Mouse (Mus musculus) liver, embryonic 11.5 days (tissue): ENCODE results near the gene Micu1. TPM values are rescaled to one million over a fixed set of nuclear protein-coding genes. Genes with fewer than 3 reads are reported as not detected.

Experiments used
- ATAC-seq: fragments of 200-750 bp; cut with Nextera tagmentation; replicated peaks from 2 replicates; pipeline ENCODE4 v1.8.0; 2017; ENCODE audit warnings: moderate number of reproducible peaks, mild to moderate bottlenecking, moderate TSS enrichment, moderate library complexity; ENCODE audit not compliant: low FRiP score
- DNase-seq: peaks from one replicate; pipeline ENCODE4 v3.0.0-alpha.2; 2017; ENCODE audit warnings: low spot score
- H3K27ac ChIP-seq: fragments of 300-500 bp; sonication (generic); 2 replicates; pipeline ENCODE4 v1.5.1; 2014; ENCODE audit warnings: mild to moderate bottlenecking, low read depth, low read length, control low read depth
- H3K27me3 ChIP-seq: fragments of 300-500 bp; sonication (generic); replicated peaks from 2 replicates; pipeline ENCODE4 v1.6.1; 2014; ENCODE audit warnings: low read length, mixed read lengths; ENCODE audit not compliant: control insufficient read depth, insufficient read depth
- H3K36me3 ChIP-seq: fragments of 300-500 bp; sonication (generic); 2 replicates; pipeline ENCODE4 v1.6.1; 2014; ENCODE audit warnings: mild to moderate bottlenecking, low read length, moderate library complexity, mixed read lengths; ENCODE audit not compliant: control insufficient read depth, insufficient read depth
- H3K4me1 ChIP-seq: fragments of 300-500 bp; sonication (generic); replicated peaks from 2 replicates; pipeline ENCODE4 v1.6.1; 2014; ENCODE audit warnings: low read length, mixed read lengths; ENCODE audit not compliant: control insufficient read depth, insufficient read depth
- H3K4me2 ChIP-seq: fragments of 300-500 bp; sonication (generic); 2 replicates; pipeline ENCODE4 v1.6.1; 2014; ENCODE audit warnings: mild to moderate bottlenecking, control low read depth, moderate library complexity
- H3K4me3 ChIP-seq: fragments of 300-500 bp; sonication (generic); 2 replicates; pipeline ENCODE4 v1.5.1; 2014; ENCODE audit warnings: low read depth, low read length, control low read depth
- H3K9ac ChIP-seq: fragments of 300-500 bp; sonication (generic); 2 replicates; pipeline ENCODE4 v1.6.1; 2014; ENCODE audit warnings: low read depth, low read length, control low read depth
- H3K9me3 ChIP-seq: fragments of 300-500 bp; sonication (generic); 2 replicates; pipeline ENCODE4 v1.6.1; 2016; ENCODE audit warnings: low read length, inconsistent platforms, mixed read lengths; ENCODE audit not compliant: control insufficient read depth
- WGBS: fragments of 180-500 bp; shearing (Covaris S2); extraction: QIAGEN DNeasy Blood & Tissue Kit; methylation state at CpG from one replicate; pipeline ENCODE4 v1.1.7; 2014; 5-methylcytosine and 5-hydroxymethylcytosine counted together
- polyA plus RNA-seq: library from polyadenylated mRNA; unstranded; fragments of >200 nt; fragmentation: Nextera tagmentation; extraction: Ambion mirVana; gene quantifications from 2 replicates; pipeline ENCODE4 v1.2.1, GENCODE M21; 2014

Micu1 gene
- polyA plus RNA-seq, 1 experiment from 2014 or later, result 40.8 TPM

DNA sequence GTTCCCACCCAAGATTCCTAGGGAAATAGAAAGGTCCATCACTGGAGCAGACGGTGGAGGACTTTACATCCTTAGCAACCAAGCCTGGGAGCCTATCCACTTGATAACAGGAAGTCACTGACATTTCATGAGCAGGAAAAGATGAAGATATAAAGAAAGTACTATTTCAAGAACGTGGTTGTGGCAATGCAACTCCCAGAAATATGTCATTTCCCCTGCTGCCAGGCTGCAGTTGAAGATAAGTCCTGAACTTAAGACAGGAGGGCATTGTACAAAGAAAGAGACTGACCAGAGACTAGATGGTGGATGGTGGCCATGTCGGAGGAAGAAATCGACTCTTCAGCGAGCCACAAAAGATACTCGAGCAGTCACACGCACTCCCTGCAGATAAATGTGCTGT lies 129.7 kb downstream of the Micu1 start:
- Histone ChIP-seq H3K36me3 (peaks cover 11% of the 10 kb centered on the region), H3K27me3 (no peaks in the 10 kb centered on the region), H3K9ac (no peak overlapping the region), H3K9me3 (no peaks in the 10 kb centered on the region), H3K27ac (0 out of 2 replicates have a peak overlapping the region, but pooled peaks have one; percentile 16), H3K4me1 (no peaks in the 10 kb centered on the region), H3K4me2 (no peak overlapping the region; the same call in 1 of the 2 replicates), H3K4me3 (no peak overlapping the region)
- DNase-seq, result no peak
- peak; percentile 43 for ATAC-seq
- WGBS, result 47% methylated on average over 7 of the region's 7 CpGs

DNA sequence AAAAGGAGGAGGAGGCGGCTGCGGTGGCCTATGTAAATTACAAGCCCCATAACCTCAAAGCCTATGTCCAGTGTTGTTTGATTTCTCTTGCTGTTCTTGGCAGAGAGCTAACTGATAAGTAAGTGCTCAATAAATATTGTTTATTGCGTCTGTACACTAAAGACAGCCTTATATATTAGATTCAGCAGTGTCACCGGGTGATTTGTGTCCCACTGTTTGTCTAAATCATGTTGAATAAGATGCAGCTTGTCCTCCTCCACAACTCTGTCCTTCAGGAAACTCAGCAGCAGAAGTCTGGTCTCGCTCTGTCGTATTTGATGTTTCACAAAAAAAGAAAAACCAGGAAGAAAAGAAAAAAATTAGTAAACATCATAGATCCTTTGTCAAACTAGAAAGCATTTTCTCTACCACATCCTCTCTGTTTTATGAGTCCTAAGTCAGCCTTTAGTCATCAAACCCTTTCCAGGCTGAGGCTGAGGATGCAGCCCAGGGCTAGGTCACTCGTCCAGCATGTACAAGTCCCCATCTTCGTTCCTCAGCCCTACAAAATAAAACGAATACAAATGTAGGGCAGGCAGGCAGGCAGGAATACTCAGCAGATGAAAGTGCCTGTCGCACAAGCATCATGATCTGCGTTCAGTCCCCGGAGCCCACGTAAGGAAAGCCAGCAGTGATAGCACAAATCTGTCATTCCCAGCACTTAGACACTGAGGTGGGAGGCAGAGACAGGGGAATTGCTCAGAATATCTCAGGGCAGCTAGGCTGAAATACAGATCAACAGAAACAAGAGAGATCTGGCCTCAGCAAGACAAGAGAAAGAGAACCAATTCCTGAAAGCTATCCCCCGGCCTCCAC lies 133.3 kb downstream of the Micu1 start:
- Histone ChIP-seq H3K9me3 (no peaks in the 10 kb centered on the region), H3K36me3 (no peaks in the 10 kb centered on the region), H3K27me3 (no peaks in the 10 kb centered on the region), H3K4me2 (no peak overlapping the region), H3K9ac (no peak overlapping the region), H3K4me3 (no peak overlapping the region), H3K4me1 (no peaks in the 10 kb centered on the region), H3K27ac (no peak overlapping the region)
- DNase-seq, result no peak
- no peak for ATAC-seq
- 84% methylated on average over 14 of the region's 14 CpGs for WGBS

DNA sequence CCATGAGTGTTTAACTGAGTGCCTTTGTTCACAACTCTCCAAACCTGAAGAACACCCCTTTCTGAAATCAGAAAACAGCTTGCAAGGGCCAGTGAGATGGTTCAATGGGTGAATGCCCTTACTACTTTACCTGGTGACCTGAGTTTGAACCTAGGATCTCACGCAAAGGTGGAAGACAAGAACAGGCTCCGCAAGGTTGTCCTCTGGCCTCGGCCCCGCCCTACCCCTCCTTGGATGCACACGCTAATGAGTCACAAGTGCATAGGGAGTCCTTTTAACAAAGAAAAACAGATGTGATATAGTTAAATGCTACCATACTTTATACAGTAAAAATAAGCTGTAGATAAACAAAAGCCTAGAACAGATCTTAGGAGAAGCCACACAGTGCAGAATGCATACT lies 135.2 kb downstream of the Micu1 start:
- Histone ChIP-seq H3K27ac (no peak overlapping the region), H3K36me3 (no peaks in the 10 kb centered on the region), H3K9me3 (no peaks in the 10 kb centered on the region), H3K4me3 (no peak overlapping the region), H3K4me2 (no peak overlapping the region), H3K4me1 (no peaks in the 10 kb centered on the region), H3K27me3 (no peaks in the 10 kb centered on the region), H3K9ac (no peak overlapping the region)
- ATAC-seq (no peak), DNase-seq (no peak)
- 93% methylated on average over 5 of the region's 5 CpGs for whole genome bisulfite sequencing

DNA sequence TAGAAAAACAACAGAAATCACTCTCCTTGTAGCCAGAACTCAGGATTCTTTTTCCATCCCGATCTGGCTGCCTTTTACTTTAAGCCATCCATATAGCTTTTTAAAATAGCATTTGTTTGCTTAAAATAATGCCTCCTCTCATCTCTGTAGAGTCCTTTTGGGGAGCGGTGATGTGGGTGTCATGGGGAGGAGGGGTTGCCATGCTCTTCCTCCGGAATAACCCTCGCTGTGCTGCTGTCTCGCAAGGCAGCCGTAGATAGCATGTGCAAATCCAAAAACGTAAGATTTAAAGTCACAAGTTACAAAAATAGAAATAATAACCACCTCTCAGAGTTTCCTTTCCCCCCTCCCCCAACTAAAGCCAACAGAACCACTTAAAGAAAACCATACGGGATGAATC lies 139.2 kb downstream of the Micu1 start:
- Histone ChIP-seq H3K9me3 (no peaks in the 10 kb centered on the region), H3K4me3 (no peak overlapping the region), H3K27ac (no peak overlapping the region), H3K9ac (no peak overlapping the region), H3K4me2 (no peak overlapping the region), H3K27me3 (no peaks in the 10 kb centered on the region), H3K4me1 (no peaks in the 10 kb centered on the region), H3K36me3 (no peaks in the 10 kb centered on the region)
- ATAC-seq (no peak), DNase-seq (no peak)
- WGBS, result 91% methylated on average over 8 of the region's 8 CpGs

DNA sequence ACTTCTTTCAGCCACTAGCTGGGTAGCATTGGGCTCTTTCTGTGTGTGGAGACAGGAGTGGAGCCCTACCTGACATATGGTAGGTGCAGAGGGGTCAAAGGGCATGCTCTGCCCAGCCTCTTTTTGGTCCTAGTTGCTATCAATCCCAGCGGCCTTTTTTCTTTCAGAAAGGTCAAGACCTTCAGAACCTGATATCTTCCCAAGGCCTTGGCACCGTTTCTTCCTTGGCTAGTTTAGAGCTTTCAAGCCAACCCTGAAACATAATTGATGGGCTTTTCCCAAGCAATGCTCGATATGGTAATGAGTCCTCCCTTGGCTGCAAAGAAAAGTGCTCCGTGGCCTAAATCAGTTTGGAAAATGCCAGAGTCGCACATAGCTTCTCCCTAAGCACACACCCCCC lies 140.8 kb downstream of the Micu1 start:
- no peak overlapping the region for H3K9ac ChIP-seq
- 58% methylated on average over 5 of the region's 5 CpGs for WGBS
- H3K27ac ChIP-seq, result no peak overlapping the region
- H3K9me3 ChIP-seq, result no peaks in the 10 kb centered on the region
- H3K4me3 ChIP-seq, result no peak overlapping the region
- H3K36me3 ChIP-seq, result no peaks in the 10 kb centered on the region
- no peaks in the 10 kb centered on the region for H3K4me1 ChIP-seq
- no peak for ATAC-seq
- no peaks in the 10 kb centered on the region for H3K27me3 ChIP-seq
- no peak overlapping the region for H3K4me2 ChIP-seq
- no peak for DNase-seq

DNA sequence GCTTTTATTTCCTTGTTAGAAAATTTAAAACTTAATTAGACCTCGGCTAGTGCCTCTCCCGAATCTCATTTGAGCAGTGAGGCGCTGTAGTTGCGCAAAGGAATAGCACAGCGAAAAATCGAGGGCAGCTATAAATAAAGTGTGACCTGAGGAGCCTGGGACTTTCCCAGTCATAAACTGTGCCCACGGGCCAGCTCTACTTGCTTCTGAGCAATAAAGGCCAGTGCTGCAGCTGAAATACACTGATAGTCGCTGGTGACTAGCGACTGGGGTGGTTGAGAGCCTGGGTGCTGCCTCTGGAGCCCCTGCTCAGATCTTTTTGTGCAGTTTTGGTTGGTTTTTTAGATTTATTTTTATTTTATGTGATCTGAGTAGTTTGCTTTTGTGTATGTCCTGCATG lies 142.4 kb downstream of the Micu1 start:
- ATAC-seq (no peak), DNase-seq (no peak)
- Histone ChIP-seq H3K9me3 (no peaks in the 10 kb centered on the region), H3K27ac (no peak overlapping the region), H3K4me1 (no peaks in the 10 kb centered on the region), H3K4me2 (no peak overlapping the region), H3K9ac (no peak overlapping the region), H3K27me3 (no peaks in the 10 kb centered on the region), H3K36me3 (no peaks in the 10 kb centered on the region), H3K4me3 (no peak overlapping the region)
- 77% methylated on average over 9 of the region's 9 CpGs for WGBS

DNA sequence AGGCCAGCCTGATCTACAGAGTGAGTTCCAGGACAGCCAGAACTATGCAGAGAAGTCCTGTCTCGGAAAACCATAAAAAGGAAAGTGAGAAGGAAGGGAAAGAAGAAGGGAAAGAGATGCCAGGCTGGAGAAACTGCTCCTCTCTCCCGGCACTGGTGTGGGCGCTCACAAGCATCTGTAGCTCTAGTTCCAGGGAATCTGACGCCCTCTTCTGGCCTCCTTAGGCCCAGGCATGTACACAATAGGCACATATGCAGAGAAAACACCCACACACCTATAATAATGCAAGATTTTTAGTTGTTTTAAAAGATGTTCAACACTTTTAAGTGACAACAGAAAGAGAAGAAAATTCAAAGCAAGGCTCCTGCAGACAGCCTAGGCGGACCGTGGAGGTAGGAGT lies 144.1 kb downstream of the Micu1 start:
- DNase-seq (no peak), ATAC-seq (no peak)
- Histone ChIP-seq H3K27me3 (no peaks in the 10 kb centered on the region), H3K4me2 (no peak overlapping the region), H3K9ac (no peak overlapping the region), H3K36me3 (no peaks in the 10 kb centered on the region), H3K4me3 (no peak overlapping the region), H3K27ac (no peak overlapping the region), H3K9me3 (no peaks in the 10 kb centered on the region), H3K4me1 (no peaks in the 10 kb centered on the region)
- WGBS, result 73% methylated on average over 6 of the region's 6 CpGs

DNA sequence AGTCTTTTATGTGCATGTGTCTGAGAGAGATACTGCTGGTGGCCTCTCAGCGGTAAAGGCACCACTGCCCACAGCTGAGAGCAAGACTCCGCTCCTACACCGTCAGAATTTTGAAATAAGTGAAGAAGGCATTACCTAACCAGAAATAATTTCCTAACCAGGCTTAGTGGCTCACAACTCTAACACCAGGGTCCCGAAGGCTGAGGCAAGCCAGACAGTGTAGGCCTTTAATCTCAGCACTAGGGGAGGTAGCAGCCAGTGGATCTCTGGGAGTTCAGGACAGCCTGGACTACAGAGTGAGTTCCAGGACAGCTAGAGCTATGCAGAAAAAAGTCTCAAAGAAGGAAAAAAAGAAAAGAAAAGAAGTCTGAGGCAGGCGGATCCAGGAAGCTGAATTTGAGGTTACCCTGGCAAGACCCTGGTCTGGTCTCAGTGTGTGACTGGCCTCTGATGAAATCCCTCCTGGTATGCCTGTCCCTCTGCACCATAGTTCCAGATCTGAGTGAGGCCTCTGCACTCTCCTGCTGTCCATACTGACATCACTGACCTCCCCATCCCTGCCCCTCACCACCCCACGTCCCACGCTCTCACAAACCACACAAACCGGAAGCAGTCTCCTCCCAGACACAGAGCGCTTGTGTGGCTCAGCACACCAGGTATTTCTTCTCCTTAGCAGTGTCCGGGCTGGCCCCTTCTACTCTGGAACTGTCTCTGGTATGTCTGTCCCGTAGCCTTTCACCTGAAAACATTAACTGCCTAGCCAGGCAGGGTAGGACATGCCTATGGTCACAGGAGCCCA lies 146.0 kb downstream of the Micu1 start:
- Histone ChIP-seq H3K9me3 (no peaks in the 10 kb centered on the region), H3K36me3 (no peaks in the 10 kb centered on the region), H3K27me3 (no peaks in the 10 kb centered on the region), H3K4me3 (no peak overlapping the region), H3K27ac (no peak overlapping the region), H3K4me1 (no peaks in the 10 kb centered on the region), H3K9ac (no peak overlapping the region), H3K4me2 (no peak overlapping the region)
- 74% methylated on average over 11 of the region's 11 CpGs for WGBS
- ATAC-seq (no peak), DNase-seq (no peak)
